10 mouse cellular contexts compared by ENCODE assay signal in the genomic region with DNA sequence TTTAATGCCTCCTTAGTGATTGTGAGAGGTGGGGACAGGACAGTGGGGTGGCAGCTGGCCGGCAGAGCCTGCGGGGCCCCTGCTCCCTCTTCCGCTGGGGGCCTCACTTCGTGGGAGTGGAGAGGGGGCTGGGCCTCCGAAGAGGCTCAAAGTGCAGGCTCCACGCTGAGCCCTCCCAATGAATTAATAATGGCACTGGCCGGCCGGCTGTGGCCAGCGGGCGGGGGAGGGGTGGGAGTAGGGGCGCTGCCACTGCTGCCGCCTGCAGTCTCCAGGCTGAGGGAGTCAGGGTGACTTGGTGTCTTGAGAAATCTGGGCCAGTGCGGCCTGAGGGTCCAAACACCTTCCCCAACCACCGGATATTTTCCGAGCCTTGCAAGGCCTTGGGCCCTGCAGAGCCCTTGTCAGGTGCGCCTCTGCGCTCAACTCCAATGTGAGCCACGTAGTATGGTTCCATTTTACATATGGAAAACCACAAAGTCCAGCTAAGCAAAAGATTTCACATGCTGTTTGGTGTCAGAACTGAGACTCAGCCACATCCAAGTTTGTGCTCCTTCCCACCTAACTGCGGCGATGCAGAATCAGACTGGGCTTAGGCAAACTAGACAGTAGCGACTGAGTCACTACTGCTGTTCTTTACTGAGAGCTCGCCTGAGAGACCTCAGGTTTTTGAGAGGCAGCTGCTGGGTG. TPM values are rescaled to one million over a fixed set of nuclear protein-coding genes. Genes with fewer than 3 reads are reported as not detected.
DNase-seq lines count a peak whose midpoint lies in the region; ATAC-seq and TF ChIP-seq lines count a peak whose summit lies in the region.
"Had no signal": no experiment of that assay in that cellular context is flagged by ENCODE, and none has a peak within 500 bp of the region (broad histone marks: within the 10 kb centered on the region; RNA-seq: fewer than 3 reads in every experiment).

No protein-coding gene starts in this region.

- peak overlapping the region; percentile 56 for H3K4me2 ChIP-seq in lung, embryonic 14.5 days
- H3K4me2 ChIP-seq in forebrain, embryonic 15.5 days (replicated peaks), result peak overlapping the region; percentile 32
- peak overlapping the region; percentile 51 for H3K4me2 ChIP-seq in liver, embryonic 12.5 days
- H3K4me2 ChIP-seq in stomach, embryonic 14.5 days (replicated peaks; ENCODE audit: low read depth, low read length), result peak overlapping the region; percentile 40

- WGBS in lung, embryonic 14.5 days, result 8% methylated on average over 22 of the region's 22 CpGs
- 13% methylated on average over 22 of the region's 22 CpGs for WGBS in forebrain, embryonic 15.5 days
- WGBS in liver, embryonic 12.5 days (ENCODE audit: insufficient replicate concordance), result 10% methylated on average over 22 of the region's 22 CpGs
- WGBS in stomach, embryonic 14.5 days, result 11% methylated on average over 22 of the region's 22 CpGs

- no peak overlapping the region for H3K27ac ChIP-seq in lung, embryonic 14.5 days (ENCODE audit: low read depth)
- H3K27ac ChIP-seq in forebrain, embryonic 15.5 days (replicated peaks), result no peak overlapping the region
- no peak overlapping the region for H3K27ac ChIP-seq in liver, embryonic 12.5 days
- no peak overlapping the region for H3K27ac ChIP-seq in stomach, embryonic 14.5 days (ENCODE audit: low read length)

- no peak overlapping the region for H3K9ac ChIP-seq in lung, embryonic 14.5 days
- H3K9ac ChIP-seq in forebrain, embryonic 15.5 days (replicated peaks), result no peak overlapping the region
- no peak overlapping the region for H3K9ac ChIP-seq in liver, embryonic 12.5 days
- no peak overlapping the region for H3K9ac ChIP-seq in stomach, embryonic 14.5 days (replicated peaks; ENCODE audit: low read depth, low read length)

- H3K27me3 ChIP-seq in lung, embryonic 14.5 days (ENCODE audit: insufficient read depth, low read length), result peaks cover 68% of the 10 kb centered on the region
- no peaks in the 10 kb centered on the region for H3K27me3 ChIP-seq in forebrain, embryonic 15.5 days
- H3K27me3 ChIP-seq in liver, embryonic 12.5 days (replicated peaks), result peaks cover 98% of the 10 kb centered on the region
- peaks cover 5% of the 10 kb centered on the region for H3K27me3 ChIP-seq in stomach, embryonic 14.5 days (ENCODE audit: control insufficient read depth, insufficient read depth, low read length)

- H3K36me3 ChIP-seq in lung, embryonic 14.5 days (ENCODE audit: insufficient read depth), result no peaks in the 10 kb centered on the region
- H3K36me3 ChIP-seq in forebrain, embryonic 15.5 days, result no peaks in the 10 kb centered on the region
- no peaks in the 10 kb centered on the region for H3K36me3 ChIP-seq in liver, embryonic 12.5 days
- H3K36me3 ChIP-seq in stomach, embryonic 14.5 days (ENCODE audit: control insufficient read depth, insufficient read depth, low read length), result no peaks in the 10 kb centered on the region

- DNase-seq in lung, embryonic 14.5 days, result no peak
- no peak for DNase-seq in lung, postnatal 36 days
- DNase-seq in adrenal gland, postnatal 25 days, result no peak
- DNase-seq in layer of hippocampus, adult 8-10 months (ENCODE audit: low spot score in 2 of 2), result no peak
- DNase-seq in left cerebral cortex, adult 11 months (ENCODE audit: low spot score), result no peak
- DNase-seq: layer of hippocampus, adult 9-11 months had no signal

- ATAC-seq in lung, embryonic 14.5 days (ENCODE audit: insufficient read depth), result no peak
- ATAC-seq in forebrain, embryonic 15.5 days (replicated peaks), result no peak
- ATAC-seq in liver, embryonic 12.5 days, result no peak
- no peak for ATAC-seq in stomach, embryonic 14.5 days (ENCODE audit: insufficient number of reproducible peaks, insufficient read depth, low FRiP score, low read depth)
- ATAC-seq: Patski had no signal

- H3K4me3 ChIP-seq in lung, embryonic 14.5 days (ENCODE audit: low read depth, low read length), result peak overlapping the region; percentile 18; the same call in 1 of the 2 replicates
- peak overlapping the region; percentile 3; the same call in 1 of the 2 replicates for H3K4me3 ChIP-seq in forebrain, embryonic 15.5 days
- peak overlapping the region; percentile 17; the same call in 1 of the 2 replicates for H3K4me3 ChIP-seq in liver, embryonic 12.5 days
- peak overlapping the region; percentile 11; the same call in 1 of the 2 replicates for H3K4me3 ChIP-seq in stomach, embryonic 14.5 days (ENCODE audit: low read depth, low read length)

- H3K9me3 ChIP-seq in lung, embryonic 14.5 days (ENCODE audit: low read depth, low read length), result no peaks in the 10 kb centered on the region
- no peaks in the 10 kb centered on the region for H3K9me3 ChIP-seq in forebrain, embryonic 15.5 days
- H3K9me3 ChIP-seq in liver, embryonic 12.5 days (replicated peaks), result no peaks in the 10 kb centered on the region
- no peaks in the 10 kb centered on the region for H3K9me3 ChIP-seq in stomach, embryonic 14.5 days (ENCODE audit: control insufficient read depth, low read depth, low read length)

- TF ChIP-seq CTCF in lung, embryonic 14.5 days (IDR thresholded peaks at IDR 0.05; ENCODE audit: low read depth), result no peak

- H3K4me1 ChIP-seq in lung, embryonic 14.5 days (ENCODE audit: insufficient read depth), result no peaks in the 10 kb centered on the region; the same call in none of the 2 replicates
- peaks cover 69% of the 10 kb centered on the region for H3K4me1 ChIP-seq in forebrain, embryonic 15.5 days
- H3K4me1 ChIP-seq in liver, embryonic 12.5 days, result peaks cover 31% of the 10 kb centered on the region
- peaks cover 16% of the 10 kb centered on the region for H3K4me1 ChIP-seq in stomach, embryonic 14.5 days (ENCODE audit: control insufficient read depth, insufficient read depth, low read length)

RNA-seq across cellular contexts. Expression of a gene that starts 4.6 kb away (rescaled TPM):
- not detected in 2 replicates for polyA plus RNA-seq in lung, embryonic 14.5 days (2014; fragmentation: Nextera tagmentation; extraction: Ambion mirVana)
- 2.9 and 3.1 TPM in 2 replicates for polyA plus RNA-seq in forebrain, embryonic 15.5 days (2015; fragmentation: Nextera tagmentation; extraction: Ambion mirVana)
- not detected in 2 replicates for polyA plus RNA-seq in liver, embryonic 12.5 days (2016; fragmentation: Nextera tagmentation; extraction: Ambion mirVana)
- not detected in 2 replicates for polyA plus RNA-seq in stomach, embryonic 14.5 days (2014; fragmentation: Nextera tagmentation; extraction: Ambion mirVana)
- total RNA-seq in adrenal gland, postnatal 25 days (2021), result not detected in 2 replicates
- 1 to 10 TPM; 2.0 to 3.2 (median 3.0) TPM for total RNA-seq in layer of hippocampus, adult 8-10 months (2022)
- polyA plus RNA-seq: Patski had no signal

RNA-seq across cellular contexts. Expression of a gene that starts 5.6 kb away (rescaled TPM):
- polyA plus RNA-seq in lung, embryonic 14.5 days (2014; fragmentation: Nextera tagmentation; extraction: Ambion mirVana), result 0.39 and 0.49 TPM in 2 replicates
- 12.7 and 12.8 TPM in 2 replicates for polyA plus RNA-seq in forebrain, embryonic 15.5 days (2015; fragmentation: Nextera tagmentation; extraction: Ambion mirVana)
- polyA plus RNA-seq in liver, embryonic 12.5 days (2016; fragmentation: Nextera tagmentation; extraction: Ambion mirVana), result 0.08 and 0.12 TPM in 2 replicates
- 0.19 and 0.34 TPM in 2 replicates for polyA plus RNA-seq in stomach, embryonic 14.5 days (2014; fragmentation: Nextera tagmentation; extraction: Ambion mirVana)
- total RNA-seq in adrenal gland, postnatal 25 days (2021), result 0.09 TPM in 1 of 2 replicates, not detected in the other
- 10 to 100 TPM; 13.2 to 14.3 (median 13.7) TPM for total RNA-seq in layer of hippocampus, adult 8-10 months (2022)

RNA-seq across cellular contexts. Expression of a gene that starts 37.1 kb away (rescaled TPM):
- polyA plus RNA-seq in lung, embryonic 14.5 days (2014; fragmentation: Nextera tagmentation; extraction: Ambion mirVana), result 343 and 362 TPM in 2 replicates
- 99.2 and 114 TPM in 2 replicates for polyA plus RNA-seq in forebrain, embryonic 15.5 days (2015; fragmentation: Nextera tagmentation; extraction: Ambion mirVana)
- polyA plus RNA-seq in liver, embryonic 12.5 days (2016; fragmentation: Nextera tagmentation; extraction: Ambion mirVana), result 278 and 289 TPM in 2 replicates
- 259 and 272 TPM in 2 replicates for polyA plus RNA-seq in stomach, embryonic 14.5 days (2014; fragmentation: Nextera tagmentation; extraction: Ambion mirVana)
- total RNA-seq in adrenal gland, postnatal 25 days (2021), result 26.6 and 33.0 TPM in 2 replicates
- 1 to 10 TPM; 4.9 to 9.1 (median 6.2) TPM for total RNA-seq in layer of hippocampus, adult 8-10 months (2022)

RNA-seq across cellular contexts. Expression of a gene that starts 44.4 kb away (rescaled TPM):
- polyA plus RNA-seq in lung, embryonic 14.5 days (2014; fragmentation: Nextera tagmentation; extraction: Ambion mirVana), result 118 and 124 TPM in 2 replicates
- 73.9 and 79.7 TPM in 2 replicates for polyA plus RNA-seq in forebrain, embryonic 15.5 days (2015; fragmentation: Nextera tagmentation; extraction: Ambion mirVana)
- 92.2 and 103 TPM in 2 replicates for polyA plus RNA-seq in liver, embryonic 12.5 days (2016; fragmentation: Nextera tagmentation; extraction: Ambion mirVana)
- polyA plus RNA-seq in stomach, embryonic 14.5 days (2014; fragmentation: Nextera tagmentation; extraction: Ambion mirVana), result 116 and 118 TPM in 2 replicates
- total RNA-seq in adrenal gland, postnatal 25 days (2021), result 473 and 483 TPM in 2 replicates
- 10 to 100 TPM; 73.3 to 81.8 (median 74.5) TPM for total RNA-seq in layer of hippocampus, adult 8-10 months (2022)

RNA-seq across cellular contexts. Expression of a gene that starts 44.5 kb away (rescaled TPM):
- polyA plus RNA-seq in lung, embryonic 14.5 days (2014; fragmentation: Nextera tagmentation; extraction: Ambion mirVana), result 124 and 128 TPM in 2 replicates
- 65.2 and 73.6 TPM in 2 replicates for polyA plus RNA-seq in forebrain, embryonic 15.5 days (2015; fragmentation: Nextera tagmentation; extraction: Ambion mirVana)
- polyA plus RNA-seq in liver, embryonic 12.5 days (2016; fragmentation: Nextera tagmentation; extraction: Ambion mirVana), result 113 and 116 TPM in 2 replicates
- polyA plus RNA-seq in stomach, embryonic 14.5 days (2014; fragmentation: Nextera tagmentation; extraction: Ambion mirVana), result 134 and 164 TPM in 2 replicates
- total RNA-seq in adrenal gland, postnatal 25 days (2021), result 681 and 777 TPM in 2 replicates
- 100 to 1,000 TPM in 2 of 4 experiments, 10 to 100 TPM in 2; 85.7 to 106 (median 100) TPM for total RNA-seq in layer of hippocampus, adult 8-10 months (2022)
